Mouse (Mus musculus) brain, embryonic 14.5 days (tissue): ENCODE data around the gene Tat. TPM values are rescaled to one million over a fixed set of nuclear protein-coding genes. Genes with fewer than 3 reads are reported as not detected.

Source experiments
- DNase-seq: peaks from one replicate; pipeline ENCODE4 v3.0.0-alpha.2; 2011; ENCODE audit warnings: low read depth
- CTCF ChIP-seq: fragments of 200-500 bp; IDR thresholded peaks from 2 replicates; pipeline ENCODE4 v1.5.1; 2012; ENCODE audit warnings: inconsistent platforms, mild to moderate bottlenecking, moderate library complexity, borderline replicate concordance; ENCODE audit not compliant: insufficient read depth, insufficient read length; ENCODE audit errors: extremely low read depth
- POLR2A ChIP-seq: fragments of 200-500 bp; IDR thresholded peaks from 2 replicates; pipeline ENCODE4 v1.6.1; 2012; ENCODE audit warnings: mild to moderate bottlenecking, inconsistent platforms, borderline replicate concordance; ENCODE audit not compliant: poor library complexity, insufficient read depth, insufficient read length, severe bottlenecking; ENCODE audit errors: extremely low read depth
- polyA plus RNA-seq: library from polyadenylated mRNA; depleted of rRNA; stranded (reverse); fragments of >200 nt; gene quantifications from 2 replicates; pipeline ENCODE4 v1.2.3, GENCODE M21; 2012; rRNA removed

Tat gene
- 0.05 and 0.08 TPM in 2 replicates for polyA plus RNA-seq

- no peak for DNase-seq
- TF ChIP-seq CTCF (no peak), POLR2A (no peak)
Observed at GRCm38 (mm10) chr8:109990224-109990623, at the start of gene Tat. Gene Tat, plus strand, starts transcription at chr8:109990437.

DNA sequence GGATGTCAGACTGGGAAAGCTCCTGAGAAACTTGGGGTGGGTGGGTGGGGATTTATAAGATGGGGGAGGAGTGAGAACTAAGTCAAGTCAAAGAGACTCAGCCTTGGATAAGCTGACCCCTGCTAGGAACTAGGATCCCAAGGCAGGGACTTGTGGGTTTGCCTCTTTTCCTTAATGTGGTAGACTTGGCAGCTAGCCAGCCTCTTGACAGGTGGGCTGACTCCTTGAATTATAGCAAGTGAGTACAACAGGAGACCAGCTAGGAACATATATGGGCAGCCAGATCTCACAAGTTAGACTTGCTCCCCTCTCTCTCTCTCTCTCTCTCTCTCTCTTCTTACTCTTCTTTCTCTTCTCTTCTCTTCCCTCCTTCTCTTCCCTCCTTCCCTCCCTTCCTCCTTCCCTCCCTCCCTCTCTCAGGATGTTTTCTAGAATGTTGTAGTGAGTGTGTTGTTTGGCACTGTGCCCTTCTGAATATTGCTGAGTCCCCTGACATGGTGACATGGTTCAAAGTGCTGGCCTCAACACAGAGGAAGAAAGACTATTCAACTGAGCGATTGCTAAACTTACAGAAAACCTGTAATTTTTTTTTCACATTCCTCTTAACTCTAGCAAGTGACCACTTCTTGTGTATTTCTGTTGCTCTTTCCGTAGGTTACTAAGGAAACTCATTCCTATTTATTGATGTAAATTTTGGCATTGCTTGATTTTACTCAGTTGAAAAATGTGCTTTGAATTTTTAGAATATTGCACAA, 48.5 kb upstream of the Tat start:
- DNase-seq, result no peak
- TF ChIP-seq CTCF (no peak), POLR2A (no peak)

DNA sequence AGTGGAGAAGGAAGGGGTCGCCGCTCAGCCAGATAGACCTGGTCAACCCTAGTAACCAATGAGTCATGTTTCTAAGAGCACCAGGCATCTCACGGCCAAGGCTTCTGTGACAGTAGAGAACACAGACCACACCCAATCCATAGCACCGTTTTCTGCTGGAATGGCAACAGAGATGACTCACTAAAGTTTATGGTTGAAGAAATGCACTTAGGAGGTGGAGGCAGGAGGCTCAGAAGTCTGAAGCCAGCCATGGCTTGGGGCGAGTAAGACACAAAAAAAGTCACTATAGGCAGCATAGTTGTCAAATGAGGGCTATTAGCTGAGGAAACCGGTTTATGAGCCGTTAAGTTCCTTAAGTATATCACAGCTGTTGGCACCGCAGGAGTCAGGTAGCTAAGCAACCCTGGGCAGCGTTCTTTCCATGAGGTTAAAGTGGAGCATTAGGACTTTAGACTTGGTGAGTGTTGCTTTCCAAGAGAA, 45.0 kb upstream of the Tat start:
- no peak for TF ChIP-seq POLR2A
- TF ChIP-seq CTCF, result no peak
- peak; percentile 18 for DNase-seq

DNA sequence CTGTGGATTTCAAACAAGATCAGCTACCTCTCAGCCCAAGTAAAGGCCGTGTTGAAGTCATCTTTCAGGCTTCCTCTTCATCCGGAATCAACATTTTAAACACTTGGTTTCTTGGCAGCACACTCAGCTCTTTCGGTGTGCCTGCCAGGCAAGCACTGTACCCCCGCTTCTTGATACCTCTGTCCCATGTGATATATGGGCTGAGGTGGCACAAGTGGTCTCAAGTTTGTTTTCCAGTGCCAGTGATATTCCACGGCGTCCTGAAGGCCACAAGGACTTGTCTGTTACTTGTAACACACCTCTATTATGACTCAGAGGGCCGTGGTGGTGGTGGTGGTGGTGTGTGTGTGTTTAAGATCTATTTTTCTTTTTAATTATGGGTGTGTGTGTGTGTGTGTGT, 44.5 kb upstream of the Tat start:
- DNase-seq, result no peak

DNA sequence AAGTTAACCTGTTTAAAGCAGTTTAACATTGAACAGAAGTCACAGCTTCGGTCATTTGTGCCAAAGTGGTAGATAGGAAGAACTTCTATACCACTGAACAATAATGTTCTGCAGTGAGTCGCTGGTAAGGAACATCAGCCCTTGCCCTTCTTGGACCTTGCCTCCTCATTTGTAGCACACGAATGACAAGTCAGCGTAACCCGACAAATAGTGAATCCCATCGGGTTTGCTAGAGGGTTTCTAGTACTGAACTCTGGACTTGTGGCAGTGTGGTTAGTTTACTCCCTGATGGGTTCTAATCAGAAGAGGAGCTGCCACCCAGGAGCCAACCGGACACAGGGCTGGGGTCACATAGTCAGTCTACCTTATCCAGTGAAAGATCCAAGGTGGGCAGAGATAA, 44.0 kb upstream of the Tat start:
- TF ChIP-seq POLR2A, result no peak
- no peak for TF ChIP-seq CTCF
- DNase-seq, result no peak

More for the DNA sequence above, 44.5 kb upstream of the Tat start:
- no peak for TF ChIP-seq POLR2A
- TF ChIP-seq CTCF, result no peak

- TF ChIP-seq CTCF (peak; percentile 78), POLR2A (no peak)
- DNase-seq, result peak; percentile 79
Observed at GRCm38 (mm10) chr8:109947447-109948284, 42.6 kb upstream of the Tat start.

GRCm38 (mm10) chr8:109948285-109948564, 42.0 kb upstream of the Tat start:
- TF ChIP-seq POLR2A (no peak), CTCF (no peak)
- peak; percentile 45 for DNase-seq

DNA sequence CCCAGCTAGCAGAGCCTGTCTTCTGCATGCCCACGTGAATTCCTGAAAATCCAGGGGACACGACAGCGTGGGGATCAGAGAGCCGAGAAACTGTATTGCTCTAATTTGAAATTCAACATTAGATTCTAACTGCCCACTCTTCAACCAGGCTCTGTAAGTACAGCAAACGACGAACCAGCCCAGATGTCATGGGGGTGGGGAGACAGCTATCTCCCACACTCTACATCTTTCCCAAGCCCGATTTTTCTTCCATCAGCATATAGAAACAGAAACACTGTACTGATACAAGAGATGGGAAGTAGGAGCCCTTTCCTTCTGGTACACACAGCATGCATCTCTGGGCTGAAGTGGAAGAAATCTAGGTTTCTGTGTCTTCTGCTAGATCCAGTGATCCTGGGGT, 38.1 kb upstream of the Tat start:
- DNase-seq, result no peak
- TF ChIP-seq POLR2A (no peak), CTCF (no peak)

DNA sequence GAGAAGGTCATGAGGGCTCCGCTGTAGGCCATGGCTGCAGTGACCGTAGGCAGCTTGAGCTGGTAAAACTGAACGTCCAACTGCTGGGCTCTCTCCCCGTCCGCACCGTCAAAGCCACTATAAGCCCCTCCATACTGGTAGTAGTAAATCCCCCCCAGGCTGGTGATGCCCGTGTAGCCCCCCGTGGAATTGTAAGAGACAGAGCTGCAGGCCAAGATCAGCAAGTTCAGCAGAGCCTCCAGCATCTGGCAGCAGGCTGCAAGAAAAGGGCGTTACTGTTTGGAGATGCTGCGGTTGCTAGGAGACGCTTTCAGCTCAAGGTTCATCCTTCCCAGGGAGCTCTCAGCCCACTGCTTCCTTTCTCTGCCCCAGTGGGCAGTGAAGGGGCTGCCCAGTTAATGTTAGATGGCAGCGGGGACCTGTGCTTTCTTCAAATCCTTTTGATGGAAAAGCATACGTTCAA, 35.7 kb upstream of the Tat start:
- TF ChIP-seq POLR2A, result no peak
- no peak for TF ChIP-seq CTCF

GRCm38 (mm10) chr8:109957167-109958028, 32.8 kb upstream of the Tat start:
- TF ChIP-seq POLR2A (no peak), CTCF (peak; percentile 11; the same call in 1 of the 2 replicates)
- DNase-seq, result peak; percentile 82

More for the DNA sequence above, 35.7 kb upstream of the Tat start:
- DNase-seq, result peak; percentile 87
